Mouse (Mus musculus) stomach, adult 2 months (tissue): ENCODE data around the gene Ccdc180. TPM values are rescaled to one million over a fixed set of nuclear protein-coding genes. Genes with fewer than 3 reads are reported as not detected.

Source experiments
- polyA plus RNA-seq: library from polyadenylated mRNA; depleted of rRNA; stranded (reverse); fragments of >200 nt; gene quantifications from 2 replicates; pipeline ENCODE4 v1.2.3, GENCODE M21; 2012; rRNA removed

Gene Ccdc180
- polyA plus RNA-seq: 0.03 and 0.05 TPM in 2 replicates

GRCm38 (mm10) chr4:45890066-45890761 is at the start of gene Ccdc180:
Gene Ccdc180 (plus strand): TSS chr4:45890303.

GRCm38 (mm10) chr4:45848109-45848824 is 41.8 kb upstream of the Ccdc180 start, which contains the start of gene Stra6l:
Gene Stra6l (plus strand): TSS chr4:45848664.

GRCm38 (mm10) chr4:45964771-45965439 is 74.8 kb downstream of the Ccdc180 start, which contains the start of gene Tdrd7:
Gene Tdrd7 (plus strand): TSS chr4:45965334.

Other genes with a start within 250 kb of the Ccdc180 start
- gene Aldh1b1, start 91.3 kb upstream of the Ccdc180 start, polyA plus RNA-seq: 1.2 and 2.4 TPM in 2 replicates
- gene Igfbpl1, start 63.4 kb upstream of the Ccdc180 start, polyA plus RNA-seq: 0.06 TPM in 2 replicates
- 0.18 and 0.22 TPM in 2 replicates for gene Stra6l, start 41.6 kb upstream of the Ccdc180 start, polyA plus RNA-seq
- gene Tdrd7, start 75.0 kb downstream of the Ccdc180 start, polyA plus RNA-seq: 4.6 and 5.6 TPM in 2 replicates
- 0.65 and 1.2 TPM in 2 replicates for gene Tmod1, start 148.6 kb downstream of the Ccdc180 start, polyA plus RNA-seq
- gene Ncbp1, start 248.3 kb downstream of the Ccdc180 start, polyA plus RNA-seq: 5.2 and 5.3 TPM in 2 replicates
- 3.3 and 4.8 TPM in 2 replicates for gene Tstd2, start 248.4 kb downstream of the Ccdc180 start, polyA plus RNA-seq